Mouse (Mus musculus) liver, postnatal 0 days (tissue): ENCODE measurements around the gene Spaca3.

Experiments
- CTCF ChIP-seq: sonication (generic); IDR thresholded peaks from 2 replicates; pipeline ENCODE4 v1.5.1; 2016; ENCODE audit warnings: antibody characterized with exemption, low read depth
- EP300 ChIP-seq: IDR thresholded peaks from 2 replicates; pipeline ENCODE4 v1.6.1; 2016; ENCODE audit warnings: antibody characterized with exemption, low read depth, mild to moderate bottlenecking

- no peak for TF ChIP-seq CTCF
- TF ChIP-seq EP300 = no peak
These were observed 47.0 kb upstream of the Spaca3 start for GRCm38 (mm10) chr11:80811156-80811555.
